Mouse (Mus musculus) kidney, embryonic 16.5 days (tissue): Measurements from ENCODE around the gene Hdac1. TPM values are rescaled to one million over a fixed set of nuclear protein-coding genes. Genes with fewer than 3 reads are reported as not detected.
"Not testable (repeated sequence)": the region's sequence is repeated elsewhere in the genome, so short reads cannot be mapped to it uniquely, and the experiment has no call there.

Source experiments
- ATAC-seq: fragments of 200-750 bp; cut with Nextera tagmentation; 2 replicates; pipeline ENCODE4 v1.8.0; 2017; ENCODE audit warnings: moderate TSS enrichment; ENCODE audit not compliant: low FRiP score, low TSS enrichment
- H3K27ac ChIP-seq: fragments of 300-500 bp; sonication (generic); 2 replicates; pipeline ENCODE4 v1.5.1; 2014; ENCODE audit warnings: low read length
- H3K27me3 ChIP-seq: fragments of 300-500 bp; sonication (generic); 2 replicates; pipeline ENCODE4 v1.6.1; 2014; ENCODE audit warnings: low read length, control low read depth, mixed read lengths; ENCODE audit not compliant: insufficient read depth
- H3K36me3 ChIP-seq: fragments of 300-500 bp; sonication (generic); 2 replicates; pipeline ENCODE4 v1.6.1; 2014; ENCODE audit warnings: low read length, control low read depth, mixed read lengths; ENCODE audit not compliant: insufficient read depth
- H3K4me1 ChIP-seq: fragments of 300-500 bp; sonication (generic); 2 replicates; pipeline ENCODE4 v1.6.1; 2014; ENCODE audit warnings: low read length, control low read depth, mixed read lengths; ENCODE audit not compliant: insufficient read depth
- H3K4me2 ChIP-seq: fragments of 300-500 bp; sonication (generic); replicated peaks from 2 replicates; pipeline ENCODE4 v1.6.1; 2014; ENCODE audit warnings: low read depth, low read length
- H3K4me3 ChIP-seq: fragments of 300-500 bp; sonication (generic); 2 replicates; pipeline ENCODE4 v1.5.1; 2014; ENCODE audit warnings: mild to moderate bottlenecking, low read length
- H3K9ac ChIP-seq: fragments of 300-500 bp; sonication (generic); replicated peaks from 2 replicates; pipeline ENCODE4 v1.6.1; 2014; ENCODE audit warnings: low read length
- H3K9me3 ChIP-seq: fragments of 300-500 bp; sonication (generic); 2 replicates; pipeline ENCODE4 v1.6.1; 2016; ENCODE audit warnings: low read length, control low read depth
- WGBS: fragments of 180-500 bp; shearing (Covaris S2); extraction: QIAGEN DNeasy Blood & Tissue Kit; methylation state at CpG from one replicate; pipeline ENCODE4 v1.1.7; 2014; 5-methylcytosine and 5-hydroxymethylcytosine counted together
- polyA plus RNA-seq: library from polyadenylated mRNA; unstranded; fragments of >200 nt; fragmentation: Nextera tagmentation; extraction: Ambion mirVana; gene quantifications from 2 replicates; pipeline ENCODE4 v1.2.1, GENCODE M21; 2015

Hdac1 gene
- polyA plus RNA-seq, 1 experiment from 2014 or later, result 304 TPM

- Histone ChIP-seq H3K4me2 (no peak overlapping the region), H3K4me3 (no peak overlapping the region), H3K36me3 (no peaks in the 10 kb centered on the region), H3K9ac (no peak overlapping the region), H3K4me1 (peaks cover 6% of the 10 kb centered on the region), H3K27ac (no peak overlapping the region), H3K27me3 (no peaks in the 10 kb centered on the region), H3K9me3 (no peaks in the 10 kb centered on the region)
- ATAC-seq, result no peak
- WGBS, result 81% methylated on average over 6 of the region's 6 CpGs
Measured at GRCm38 (mm10) chr4:129565139-129565538, 22.6 kb upstream of the Hdac1 start.

GRCm38 (mm10) chr4:129563718-129564117 is 21.2 kb upstream of the Hdac1 start:
- Histone ChIP-seq H3K9ac (no peak overlapping the region), H3K36me3 (no peaks in the 10 kb centered on the region), H3K4me1 (peaks cover 6% of the 10 kb centered on the region), H3K27ac (peak overlapping the region; percentile 44; the same call in 1 of the 2 replicates), H3K27me3 (no peaks in the 10 kb centered on the region), H3K9me3 (no peaks in the 10 kb centered on the region), H3K4me3 (no peak overlapping the region), H3K4me2 (no peak overlapping the region)
- ATAC-seq, result peak; percentile 87
- 21% methylated on average over 8 of the region's 8 CpGs for WGBS

GRCm38 (mm10) chr4:129561184-129561583 is 18.7 kb upstream of the Hdac1 start:
- no peaks in the 10 kb centered on the region for H3K27me3 ChIP-seq
- H3K9me3 ChIP-seq, result no peaks in the 10 kb centered on the region
- H3K27ac ChIP-seq, result no peak overlapping the region
- H3K9ac ChIP-seq, result no peak overlapping the region
- WGBS, result 74% methylated on average over 5 of the region's 5 CpGs
- peaks cover 19% of the 10 kb centered on the region for H3K4me1 ChIP-seq
- H3K36me3 ChIP-seq, result no peaks in the 10 kb centered on the region
- H3K4me2 ChIP-seq, result no peak overlapping the region
- no peak overlapping the region for H3K4me3 ChIP-seq
- no peak for ATAC-seq

- WGBS, result 81% methylated on average over 12 of the region's 12 CpGs
- Histone ChIP-seq H3K4me2 (no peak overlapping the region), H3K4me1 (peaks cover 28% of the 10 kb centered on the region), H3K4me3 (no peak overlapping the region), H3K36me3 (no peaks in the 10 kb centered on the region), H3K27ac (no peak overlapping the region), H3K27me3 (no peaks in the 10 kb centered on the region), H3K9me3 (no peaks in the 10 kb centered on the region), H3K9ac (no peak overlapping the region)
- no peak for ATAC-seq
Measured at GRCm38 (mm10) chr4:129558321-129558955, 15.9 kb upstream of the Hdac1 start.

GRCm38 (mm10) chr4:129557256-129557808 is 14.8 kb upstream of the Hdac1 start:
- Histone ChIP-seq H3K9ac (peak overlapping the region; percentile 77), H3K4me3 (no peak overlapping the region), H3K9me3 (no peaks in the 10 kb centered on the region), H3K4me2 (peak overlapping the region; percentile 87), H3K27ac (peak overlapping the region; percentile 79), H3K4me1 (peaks cover 24% of the 10 kb centered on the region), H3K27me3 (no peaks in the 10 kb centered on the region), H3K36me3 (no peaks in the 10 kb centered on the region)
- ATAC-seq, result 0 out of 2 replicates have a peak, but pooled peaks have one; percentile 16
- WGBS, result 52% methylated on average over 9 of the region's 9 CpGs

- peak; percentile 80 for ATAC-seq
- H3K27ac ChIP-seq, result peak overlapping the region; percentile 79
- WGBS, result 6% methylated on average over 31 of the region's 33 CpGs
- peaks cover 24% of the 10 kb centered on the region for H3K4me1 ChIP-seq
- peak overlapping the region; percentile 87 for H3K4me2 ChIP-seq
- H3K27me3 ChIP-seq, result no peaks in the 10 kb centered on the region
- H3K9me3 ChIP-seq, result no peaks in the 10 kb centered on the region
- no peaks in the 10 kb centered on the region for H3K36me3 ChIP-seq
- H3K4me3 ChIP-seq, result peak overlapping the region; percentile 69
- H3K9ac ChIP-seq, result peak overlapping the region; percentile 77
Measured at GRCm38 (mm10) chr4:129556532-129557223, 14.2 kb upstream of the Hdac1 start.

GRCm38 (mm10) chr4:129555862-129556531 is 13.5 kb upstream of the Hdac1 start:
- WGBS, result under 1% methylated on average over 24 of the region's 24 CpGs
- H3K27ac ChIP-seq, result peak overlapping the region; percentile 86
- peak overlapping the region; percentile 69 for H3K4me3 ChIP-seq

GRCm38 (mm10) chr4:129555421-129555861 is 12.9 kb upstream of the Hdac1 start:
- peaks cover 24% of the 10 kb centered on the region for H3K4me1 ChIP-seq
- WGBS, result 3% methylated on average over 16 of the region's 16 CpGs
- H3K4me3 ChIP-seq, result peak overlapping the region; percentile 69
- ATAC-seq, result peak; percentile 39
- H3K36me3 ChIP-seq, result no peaks in the 10 kb centered on the region
- H3K4me2 ChIP-seq, result peak overlapping the region; percentile 87
- H3K9ac ChIP-seq, result peak overlapping the region; percentile 77
- peak overlapping the region; percentile 86 for H3K27ac ChIP-seq
- H3K9me3 ChIP-seq, result no peaks in the 10 kb centered on the region
- H3K27me3 ChIP-seq, result no peaks in the 10 kb centered on the region

More at GRCm38 (mm10) chr4:129555862-129556531, 13.5 kb upstream of the Hdac1 start:
- Histone ChIP-seq H3K9me3 (no peaks in the 10 kb centered on the region), H3K9ac (peak overlapping the region; percentile 77), H3K4me2 (peak overlapping the region; percentile 87), H3K4me1 (peaks cover 24% of the 10 kb centered on the region), H3K36me3 (no peaks in the 10 kb centered on the region), H3K27me3 (no peaks in the 10 kb centered on the region)
- peak; percentile 74 for ATAC-seq

GRCm38 (mm10) chr4:129554512-129554911 is 12.0 kb upstream of the Hdac1 start:
- H3K27ac ChIP-seq, H3K4me3 ChIP-seq, H3K36me3 ChIP-seq, ATAC-seq, H3K4me2 ChIP-seq, H3K27me3 ChIP-seq, H3K9ac ChIP-seq, H3K9me3 ChIP-seq: not testable (repeated sequence)
- WGBS, result 76% methylated on average over 4 of the region's 6 CpGs
- H3K4me1 ChIP-seq, result peaks cover 30% of the 10 kb centered on the region
